Mouse (Mus musculus): Measurements from ENCODE around the gene Klhl3.

GRCm38 (mm10) chr13:58124989-58125388 is 11.6 kb upstream of the Klhl3 start:
- TF ChIP-seq CTCF (IDR thresholded peaks at IDR 0.05; ENCODE audit: borderline replicate concordance, insufficient read depth, low read depth, low read length) (no peak), POLR2A (IDR thresholded peaks at IDR 0.05; ENCODE audit: borderline replicate concordance, insufficient read depth, low read length) (no peak)

All from cerebellum, adult 2 months (tissue).